Mouse (Mus musculus) thymus, postnatal 4 days (tissue): ENCODE measurements around the gene Nol9.

ENCODE experiments used
- DNase-seq: peaks from one replicate; pipeline ENCODE4 v3.0.0; 2021

The Nol9 gene

DNA sequence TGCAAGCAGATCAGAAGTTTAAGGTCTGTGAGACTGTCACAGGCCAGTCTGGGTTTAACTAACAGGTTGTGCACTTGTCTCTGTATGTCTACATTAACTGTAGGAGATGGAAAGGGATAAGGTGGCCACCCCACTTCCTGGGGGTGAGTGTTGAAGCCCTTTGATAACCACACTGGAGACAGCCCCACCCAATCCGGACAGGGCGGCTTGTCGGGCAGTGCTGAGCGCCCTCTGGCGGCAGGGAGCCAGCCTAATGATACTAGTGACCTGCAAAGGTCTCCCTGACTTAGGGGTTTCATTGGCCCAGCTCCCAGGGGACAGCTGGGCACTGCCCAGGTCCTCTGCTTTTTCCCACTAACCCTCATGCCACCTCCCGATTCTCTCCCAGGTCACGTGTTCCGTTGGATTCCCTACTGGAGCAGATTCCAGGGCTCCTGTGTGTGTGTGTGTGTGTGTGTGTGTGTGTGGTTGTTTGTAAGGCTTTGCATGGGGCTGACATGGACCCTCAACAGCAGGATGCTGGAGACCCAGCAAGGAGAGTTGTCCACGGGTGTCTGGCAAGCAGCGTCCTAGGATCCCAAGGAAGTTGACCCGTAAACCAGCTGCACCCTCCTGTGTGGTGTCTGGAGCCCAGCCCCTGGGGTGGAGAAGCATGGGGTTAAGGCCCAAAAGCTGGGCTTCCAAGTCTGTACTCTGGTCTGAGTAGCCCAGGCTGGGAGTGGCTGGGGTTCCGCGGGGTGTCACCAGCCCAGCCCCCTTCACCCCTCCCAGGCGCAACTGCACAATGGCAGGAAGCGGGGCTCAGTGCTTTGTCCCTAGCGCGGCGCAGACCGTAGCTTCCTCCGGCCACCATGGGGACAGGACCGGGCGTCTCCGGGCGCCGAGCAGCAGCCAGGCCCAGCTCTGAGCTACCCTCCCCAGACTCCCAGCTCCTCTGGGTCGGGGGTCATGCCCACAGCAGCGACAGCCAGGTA is 57.1 kb downstream of the Nol9 start:
- DNase-seq, result peak; percentile 89

DNA sequence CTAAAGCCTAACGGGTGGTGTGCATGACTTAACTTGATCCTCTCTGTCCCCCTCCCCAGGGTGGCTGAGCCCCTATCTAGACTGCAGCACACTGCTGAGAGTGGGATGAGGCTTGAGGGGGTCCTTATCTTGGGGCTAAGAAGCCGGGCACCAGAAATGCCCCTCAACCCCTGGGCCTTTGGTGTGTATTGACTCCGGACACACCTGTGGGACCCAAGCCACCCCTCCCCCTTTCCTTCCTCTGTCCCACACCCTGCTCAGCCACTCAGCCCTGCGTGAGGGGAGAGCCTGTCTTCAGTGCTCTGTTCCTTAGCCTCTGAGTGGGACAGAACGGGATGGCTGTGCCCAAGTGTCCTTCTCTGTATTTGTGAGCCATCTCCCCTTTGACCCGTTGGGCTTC is 57.8 kb downstream of the Nol9 start:
- DNase-seq, result no peak

DNA sequence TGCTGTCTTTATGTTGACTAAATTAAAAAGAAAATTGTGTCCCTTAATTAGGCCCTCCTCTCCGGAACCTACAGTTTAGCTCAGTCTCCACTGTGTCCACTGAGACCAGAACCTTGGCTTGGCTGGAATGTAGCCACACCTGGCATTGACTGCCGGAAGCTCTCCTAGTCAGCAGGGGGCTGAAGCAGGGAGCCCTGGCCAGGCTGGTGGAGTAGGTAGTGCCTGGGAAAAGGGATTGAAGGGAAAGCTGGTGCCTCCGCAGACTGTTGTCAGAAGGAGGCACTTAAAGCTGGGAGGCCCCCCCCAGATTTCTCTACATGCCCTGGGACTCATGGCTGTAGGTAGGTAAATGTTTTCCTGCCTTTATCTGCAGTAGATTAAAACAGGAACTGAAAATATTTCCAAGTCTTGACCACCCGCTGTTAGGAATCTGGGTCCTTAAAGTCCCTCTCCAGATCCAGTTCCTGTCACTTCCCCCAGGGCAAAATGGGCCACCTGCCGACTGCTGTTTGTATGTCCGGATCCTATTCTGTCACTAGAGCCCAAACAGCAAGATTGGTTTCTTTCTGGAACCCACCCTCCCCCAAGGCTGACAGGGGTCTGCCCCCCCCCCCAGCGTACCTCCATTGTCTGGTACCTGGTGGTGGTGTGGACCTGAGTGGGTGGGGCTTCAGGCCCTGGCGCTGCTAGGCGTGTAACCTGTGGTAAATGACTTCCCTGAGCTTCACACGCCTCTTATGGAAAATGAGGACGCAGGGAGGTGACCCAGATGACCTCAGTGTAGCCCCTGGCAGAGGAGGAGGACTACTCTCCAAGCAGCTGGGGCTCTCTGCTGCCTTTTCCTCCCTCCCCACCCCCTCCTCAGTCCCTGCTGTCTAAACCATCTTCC is 59.0 kb downstream of the Nol9 start:
- DNase-seq, result no peak

DNA sequence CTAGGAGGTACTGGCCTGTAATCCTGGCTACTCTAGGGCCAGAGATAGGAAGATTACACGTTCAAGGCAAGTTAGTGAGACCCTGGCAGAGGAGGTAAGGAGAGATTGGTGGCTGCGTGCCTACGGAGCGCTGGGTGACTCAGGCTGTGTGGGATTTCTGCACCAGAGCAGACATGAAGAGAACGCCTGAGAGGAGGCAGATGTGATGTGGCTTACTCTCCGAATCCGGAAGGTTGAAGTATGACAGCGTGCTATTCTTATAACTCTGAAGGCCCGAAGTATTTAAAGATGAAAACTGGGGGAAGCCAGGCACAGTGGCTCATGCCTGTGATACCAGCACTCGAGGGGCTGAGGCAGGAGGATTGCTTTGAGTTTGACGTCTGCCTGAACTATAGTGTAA is 61.4 kb downstream of the Nol9 start:
- DNase-seq, result no peak

DNA sequence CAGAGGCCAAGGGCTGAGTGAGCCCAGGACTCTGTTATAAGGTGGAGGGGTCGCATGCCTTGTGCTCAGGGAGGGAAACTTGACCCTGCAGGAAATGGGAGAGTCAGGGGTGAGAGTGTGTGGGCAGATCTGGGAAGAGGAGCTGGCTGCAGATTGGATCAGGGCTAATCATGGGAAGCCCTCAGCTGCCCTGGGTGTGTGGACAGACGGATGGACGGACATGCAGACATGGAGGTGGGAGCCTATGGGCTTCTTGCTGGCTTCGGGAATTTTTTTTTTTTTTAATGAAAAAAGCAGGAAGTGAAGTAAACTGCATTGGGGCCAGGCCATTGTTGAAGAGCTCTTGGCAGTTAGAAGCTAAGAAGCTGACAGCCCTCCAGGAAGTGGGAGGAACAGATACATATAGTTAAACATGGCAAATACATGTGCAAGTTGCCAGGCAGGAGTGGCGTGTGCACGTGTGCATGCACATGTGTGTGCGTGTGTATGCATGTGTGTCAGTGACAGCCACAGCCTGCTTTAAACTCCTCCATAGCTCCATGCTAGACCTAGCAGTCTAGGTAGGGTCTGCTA is 62.0 kb downstream of the Nol9 start:
- DNase-seq, result peak; percentile 10

DNA sequence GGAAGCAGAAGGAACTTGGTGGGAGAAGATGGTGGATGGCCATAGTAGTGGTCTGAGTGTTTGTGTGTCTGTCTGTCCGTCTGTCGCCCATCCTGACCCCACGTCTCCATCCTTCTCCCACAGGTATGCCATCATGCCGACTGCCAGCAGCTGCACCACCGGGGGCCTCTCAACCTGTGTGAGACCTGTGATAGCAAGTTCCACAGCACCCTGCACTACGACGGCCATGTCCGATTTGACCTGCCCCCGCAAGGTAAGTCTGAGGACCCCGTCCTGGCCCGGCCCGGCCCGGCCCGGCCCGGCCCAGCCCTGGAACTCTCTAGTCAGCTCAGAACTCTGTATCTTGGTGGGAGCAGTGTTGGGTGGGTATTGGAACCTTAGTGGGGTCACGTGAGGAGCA is 62.8 kb downstream of the Nol9 start:
- DNase-seq, result peak; percentile 16

DNA sequence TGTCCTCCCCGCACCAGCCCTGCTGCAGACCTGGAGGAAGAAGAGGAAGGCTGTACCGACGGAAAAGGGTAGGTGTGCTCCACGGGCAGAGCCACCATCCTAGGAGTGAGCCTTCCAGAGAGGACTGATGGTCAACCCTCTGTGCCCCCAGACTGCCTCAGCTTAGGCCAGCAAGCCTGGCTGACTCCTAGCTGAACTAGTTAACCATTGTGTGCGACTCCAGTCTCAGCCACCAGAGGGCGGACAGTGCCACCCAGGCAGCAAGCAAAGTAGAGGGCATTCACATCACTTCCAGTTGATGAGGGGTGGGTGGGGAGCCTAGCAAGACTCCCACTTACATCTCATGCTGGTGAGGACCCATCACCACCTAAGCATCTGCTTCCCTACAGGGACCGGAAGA is 63.9 kb downstream of the Nol9 start:
- DNase-seq, result peak; percentile 95

DNA sequence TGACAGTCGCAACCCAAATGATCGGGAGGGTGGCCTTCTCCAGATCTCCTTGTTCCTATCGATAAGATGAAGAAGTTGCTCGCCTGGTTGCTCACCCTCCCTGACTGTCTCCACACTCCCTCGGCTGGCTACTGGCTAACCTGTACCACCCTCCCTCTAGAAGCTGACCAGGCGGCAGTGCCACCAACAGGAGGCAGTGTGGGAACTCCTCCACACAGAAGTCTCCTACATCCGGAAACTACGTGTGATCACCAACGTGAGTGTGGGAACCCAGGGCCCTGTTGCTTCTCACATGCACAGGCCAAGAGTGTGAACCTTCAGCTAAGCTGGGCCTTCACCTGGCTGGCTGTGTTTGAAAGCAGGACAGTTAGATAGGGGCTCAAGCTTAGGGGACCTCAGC is 67.6 kb downstream of the Nol9 start:
- DNase-seq, result peak; percentile 31

DNA sequence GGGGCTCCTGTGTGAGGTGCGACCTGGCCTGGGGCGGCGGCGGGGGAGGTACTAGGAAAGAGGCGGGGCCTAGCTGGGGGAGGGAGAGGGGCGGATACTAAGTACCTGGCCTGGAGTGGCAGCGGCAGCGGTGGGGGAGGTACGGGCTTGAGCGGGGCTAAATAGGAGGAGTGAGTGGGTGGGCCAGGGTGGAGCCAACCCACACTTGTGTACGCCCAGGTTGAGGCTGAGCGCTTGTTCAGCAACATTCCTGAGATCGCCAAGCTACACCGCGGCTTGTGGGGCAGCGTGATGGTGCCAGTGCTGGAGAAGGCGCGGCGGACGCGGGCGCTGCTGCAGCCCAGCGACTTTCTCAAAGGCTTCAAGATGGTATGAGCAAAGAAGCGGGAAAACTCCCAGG is 68.4 kb downstream of the Nol9 start:
- DNase-seq, result peak; percentile 64

DNA sequence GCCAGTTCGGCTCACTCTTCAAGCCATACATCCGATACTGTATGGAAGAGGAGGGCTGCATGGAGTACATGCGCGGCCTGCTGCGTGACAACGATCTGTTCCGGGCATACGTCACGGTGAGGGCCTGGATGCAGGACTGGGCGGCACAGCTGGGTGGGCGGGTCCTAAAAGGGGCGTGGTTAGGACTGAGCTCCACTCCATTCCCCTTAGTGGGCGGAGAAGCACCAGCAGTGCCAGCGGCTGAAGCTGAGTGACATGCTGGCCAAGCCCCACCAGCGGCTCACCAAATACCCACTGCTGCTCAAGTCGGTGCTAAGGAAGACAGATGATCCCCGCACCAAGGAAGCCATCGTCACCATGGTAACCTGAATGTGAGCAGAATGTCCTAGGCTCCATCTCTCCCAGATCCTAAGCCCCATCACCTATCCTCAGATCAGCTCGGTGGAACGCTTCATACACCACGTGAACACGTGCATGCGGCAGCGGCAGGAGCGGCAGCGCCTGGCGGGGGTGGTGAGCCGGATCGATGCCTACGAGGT is 68.9 kb downstream of the Nol9 start:
- peak; percentile 49 for DNase-seq

DNA sequence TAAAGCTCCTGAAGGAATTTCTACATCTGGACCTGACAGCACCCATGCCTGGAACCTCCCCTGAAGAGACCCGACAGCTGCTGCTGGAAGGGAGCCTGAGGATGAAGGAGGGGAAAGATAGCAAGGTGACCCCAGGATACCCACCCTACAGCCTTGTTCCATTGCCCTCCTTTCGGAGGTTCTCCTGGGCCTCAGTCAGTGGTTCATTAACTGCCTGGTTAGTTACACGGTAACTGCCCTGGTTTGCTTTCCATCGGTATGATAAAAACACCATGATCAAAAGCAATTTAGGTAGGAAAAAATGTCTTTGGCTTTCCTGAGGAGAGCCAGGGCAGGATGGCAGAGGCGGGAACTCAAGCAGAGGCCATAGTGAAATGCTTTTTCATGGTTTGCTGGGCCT is 69.6 kb downstream of the Nol9 start:
- no peak for DNase-seq

DNA sequence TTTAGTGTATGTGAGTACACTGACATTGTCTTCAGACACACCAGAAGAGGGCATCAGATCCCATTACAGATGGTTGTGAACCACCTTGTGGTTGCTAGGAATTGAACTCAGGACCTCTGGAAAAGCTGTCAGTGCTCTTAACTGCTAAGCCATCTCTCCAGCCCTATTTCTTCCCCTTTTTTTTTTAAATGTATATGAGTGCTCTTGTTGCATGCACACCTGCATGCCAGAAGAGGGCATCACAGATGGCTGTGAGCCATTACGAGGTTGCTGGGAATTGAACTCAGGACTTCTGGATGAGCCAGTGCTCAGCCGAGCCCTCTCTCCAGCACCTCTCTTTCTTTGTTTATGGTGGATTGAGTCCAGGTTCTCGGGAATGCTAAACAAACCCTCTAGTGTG is 70.4 kb downstream of the Nol9 start:
- no peak for DNase-seq

DNA sequence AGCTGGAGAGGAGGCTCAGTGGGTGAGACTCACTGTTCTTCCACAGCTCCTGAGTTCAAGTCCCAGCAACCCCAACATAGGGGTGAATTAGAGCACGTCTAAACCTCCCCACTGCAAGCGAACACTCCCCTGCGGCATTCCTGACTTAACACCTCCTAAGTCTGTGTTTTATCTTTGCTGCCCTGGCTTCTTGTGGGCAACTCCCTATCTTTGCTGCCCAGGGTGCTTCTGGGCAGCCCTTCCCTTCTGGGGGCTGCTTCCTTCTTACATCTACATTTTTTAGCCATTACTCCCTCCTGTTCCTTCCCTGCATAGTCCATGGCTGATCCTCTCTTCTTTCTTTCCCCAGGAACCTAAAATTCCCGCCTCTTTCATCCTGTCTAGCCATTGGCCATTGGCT is 71.6 kb downstream of the Nol9 start:
- no peak for DNase-seq
